Mouse (Mus musculus) stomach, postnatal 0 days (tissue): ENCODE data around the gene Ddah2. TPM values are rescaled to one million over a fixed set of nuclear protein-coding genes. Genes with fewer than 3 reads are reported as not detected.

Experiments
- ATAC-seq: fragments of 200-750 bp; cut with Nextera tagmentation; 2 replicates; pipeline ENCODE4 v1.8.0; 2017; ENCODE audit not compliant: low FRiP score, low TSS enrichment
- DNase-seq: peaks from one replicate; pipeline ENCODE4 v3.0.0-alpha.2; 2016; ENCODE audit warnings: low spot score
- H3K27ac ChIP-seq: fragments of 300-500 bp; sonication (generic); replicated peaks from 2 replicates; pipeline ENCODE4 v1.5.1; 2014; ENCODE audit warnings: mild to moderate bottlenecking, control low read depth
- H3K27me3 ChIP-seq: fragments of 300-500 bp; sonication (generic); 2 replicates; pipeline ENCODE4 v1.6.1; 2014; ENCODE audit warnings: low read length; ENCODE audit not compliant: control insufficient read depth, insufficient read depth
- H3K36me3 ChIP-seq: fragments of 300-500 bp; sonication (generic); 2 replicates; pipeline ENCODE4 v1.6.1; 2014; ENCODE audit warnings: low read length, mixed read lengths; ENCODE audit not compliant: control insufficient read depth, insufficient read depth
- H3K4me1 ChIP-seq: fragments of 300-500 bp; sonication (generic); replicated peaks from 2 replicates; pipeline ENCODE4 v1.6.1; 2014; ENCODE audit warnings: antibody characterized with exemption; ENCODE audit not compliant: control insufficient read depth, insufficient read depth
- H3K4me2 ChIP-seq: fragments of 300-500 bp; sonication (generic); replicated peaks from 2 replicates; pipeline ENCODE4 v1.6.1; 2014; ENCODE audit warnings: low read depth, mild to moderate bottlenecking, control low read depth, moderate library complexity
- H3K4me3 ChIP-seq: fragments of 300-500 bp; sonication (generic); 2 replicates; pipeline ENCODE4 v1.5.1; 2014; ENCODE audit warnings: low read depth, low read length, control low read depth
- H3K9ac ChIP-seq: fragments of 300-500 bp; sonication (generic); 2 replicates; pipeline ENCODE4 v1.6.1; 2014; ENCODE audit warnings: mild to moderate bottlenecking, low read length, control low read depth, mixed read lengths
- H3K9me3 ChIP-seq: fragments of 300-500 bp; sonication (generic); 2 replicates; pipeline ENCODE4 v1.6.1; 2016; ENCODE audit warnings: low read length; ENCODE audit not compliant: control insufficient read depth
- CTCF ChIP-seq: IDR thresholded peaks from 2 replicates; pipeline ENCODE4 v1.5.1; 2016; ENCODE audit warnings: antibody characterized with exemption, low read depth, mild to moderate bottlenecking, moderate library complexity
- EP300 ChIP-seq: optimal IDR thresholded peaks from 2 replicates; pipeline ENCODE3; 2016; ENCODE audit warnings: antibody characterized with exemption
- WGBS: fragments of 180-500 bp; shearing (Covaris S2); extraction: QIAGEN DNeasy Blood & Tissue Kit; methylation state at CpG from one replicate; pipeline ENCODE4 v1.1.7; 2014; 5-methylcytosine and 5-hydroxymethylcytosine counted together
- polyA plus RNA-seq: library from polyadenylated mRNA; unstranded; fragments of >200 nt; fragmentation: Nextera tagmentation; extraction: Ambion mirVana; gene quantifications from 2 replicates; pipeline ENCODE4 v1.2.1, GENCODE M21; 2015

The Ddah2 gene
- polyA plus RNA-seq, 1 experiment from 2014 or later = 84.8 TPM

GRCm38 (mm10) chr17:35043794-35044193, 15.0 kb upstream of the Ddah2 start:
- H3K4me3 ChIP-seq = no peak overlapping the region
- H3K27ac ChIP-seq = peak overlapping the region; percentile 88
- H3K4me2 ChIP-seq = peak overlapping the region; percentile 11; the same call in 1 of the 2 replicates
- TF ChIP-seq EP300 (no peak), CTCF (no peak)
- H3K4me1 ChIP-seq = peaks cover 8% of the 10 kb centered on the region; the same call in 1 of the 2 replicates
- peak; percentile 28 for ATAC-seq
- WGBS = 52% methylated on average over 4 of the region's 4 CpGs
- H3K27me3 ChIP-seq = no peaks in the 10 kb centered on the region
- no peaks in the 10 kb centered on the region for H3K9me3 ChIP-seq
- H3K36me3 ChIP-seq = no peaks in the 10 kb centered on the region
- no peak overlapping the region for H3K9ac ChIP-seq
- DNase-seq = no peak

GRCm38 (mm10) chr17:35044904-35045806, 13.7 kb upstream of the Ddah2 start:
- Histone ChIP-seq H3K27ac (peak overlapping the region; percentile 89), H3K27me3 (no peaks in the 10 kb centered on the region), H3K4me1 (peaks cover 8% of the 10 kb centered on the region; the same call in 1 of the 2 replicates), H3K4me2 (peak overlapping the region; percentile 94), H3K9ac (no peak overlapping the region), H3K36me3 (no peaks in the 10 kb centered on the region), H3K4me3 (no peak overlapping the region), H3K9me3 (no peaks in the 10 kb centered on the region)
- WGBS = 65% methylated on average over 7 of the region's 7 CpGs
- DNase-seq (no peak), ATAC-seq (no peak)
- no peak for TF ChIP-seq EP300
- TF ChIP-seq CTCF = no peak

GRCm38 (mm10) chr17:35045807-35046680, 12.8 kb upstream of the Ddah2 start:
- Histone ChIP-seq H3K4me3 (peak overlapping the region; percentile 57), H3K9me3 (no peaks in the 10 kb centered on the region), H3K4me2 (peak overlapping the region; percentile 94), H3K4me1 (peaks cover 8% of the 10 kb centered on the region; the same call in 1 of the 2 replicates), H3K36me3 (no peaks in the 10 kb centered on the region), H3K27ac (peak overlapping the region; percentile 89), H3K9ac (peak overlapping the region; percentile 76), H3K27me3 (no peaks in the 10 kb centered on the region)
- WGBS = 4% methylated on average over 47 of the region's 48 CpGs
- no peak for TF ChIP-seq EP300
- TF ChIP-seq CTCF = no peak
- no peak for ATAC-seq
- no peak for DNase-seq

GRCm38 (mm10) chr17:35046681-35047455, 12.0 kb upstream of the Ddah2 start, which contains the start of gene Msh5:
Gene Msh5, minus strand, starts transcription at chr17:35046745.
- DNase-seq (peak; percentile 99), ATAC-seq (peak; percentile 95)
- Histone ChIP-seq H3K4me3 (peak within 1 kb of the TSS; percentile 57), H3K4me1 (peaks cover 8% of the 10 kb centered on the region; the same call in 1 of the 2 replicates), H3K4me2 (peak within 1 kb of the TSS; percentile 94), H3K9ac (peak within 1 kb of the TSS; percentile 76), H3K36me3 (no peaks in the 10 kb centered on the region), H3K27ac (peak within 1 kb of the TSS; percentile 99), H3K27me3 (no peaks in the 10 kb centered on the region), H3K9me3 (no peaks in the 10 kb centered on the region)
- TF ChIP-seq CTCF (no peak), EP300 (no peak)
- 2% methylated on average over 33 of the region's 33 CpGs for WGBS

GRCm38 (mm10) chr17:35047688-35048087, 11.1 kb upstream of the Ddah2 start:
- Histone ChIP-seq H3K36me3 (peaks cover 1% of the 10 kb centered on the region; the same call in 1 of the 2 replicates), H3K27ac (peak overlapping the region; percentile 99), H3K9ac (no peak overlapping the region), H3K4me1 (peaks cover 12% of the 10 kb centered on the region; the same call in 1 of the 2 replicates), H3K9me3 (no peaks in the 10 kb centered on the region), H3K4me2 (peak overlapping the region; percentile 42), H3K4me3 (0 out of 2 replicates have a peak overlapping the region, but pooled peaks have one; percentile 3), H3K27me3 (no peaks in the 10 kb centered on the region)
- WGBS = 39% methylated on average over 1 of the region's 1 CpGs
- no peak for TF ChIP-seq CTCF
- TF ChIP-seq EP300 = no peak
- DNase-seq (peak; percentile 41), ATAC-seq (no peak)
